ENCODE assay signal across 8 mouse cellular contexts in the genomic region with DNA sequence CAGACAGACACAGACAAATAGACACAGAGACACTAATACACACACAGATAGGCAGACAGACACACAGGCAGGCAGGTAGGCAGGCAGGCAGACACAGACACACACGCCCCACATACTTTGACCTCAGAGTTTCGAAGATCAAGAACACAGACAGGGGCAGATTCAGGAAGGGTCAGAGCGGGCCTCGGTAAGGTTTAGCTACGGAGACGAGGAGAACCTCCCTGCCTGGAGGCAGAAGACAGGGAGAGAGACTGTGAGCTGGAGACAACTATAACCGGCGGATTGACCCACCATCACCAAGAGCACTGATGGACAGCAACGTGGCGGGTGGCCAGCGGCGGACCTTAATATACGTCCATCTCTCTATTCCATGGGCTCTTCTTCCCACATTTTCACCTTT. TPM values are rescaled to one million over a fixed set of nuclear protein-coding genes. Genes with fewer than 3 reads are reported as not detected.
A peak's percentile ranks its signal among the peaks of the same experiment; 100 is the strongest.
DNase-seq lines count a peak whose midpoint lies in the region; ATAC-seq and TF ChIP-seq lines count a peak whose summit lies in the region.
"Had no signal": no experiment of that assay in that cellular context is flagged by ENCODE, and none has a peak within 500 bp of the region (broad histone marks: within the 10 kb centered on the region; RNA-seq: fewer than 3 reads in every experiment).

No protein-coding gene starts in this region.

- TF ChIP-seq EP300 in liver, embryonic 14.5 days (IDR thresholded peaks at IDR 0.05; ENCODE audit: low read depth), result no peak

- intact Hi-C loops in left cerebral cortex, postnatal 14 days (cut with DNase I), result no loop called here

- H3K9ac ChIP-seq in liver, embryonic 14.5 days (replicated peaks), result no peak overlapping the region

- TF ChIP-seq POLR2A in testis, adult 2 months (IDR thresholded peaks at IDR 0.05; ENCODE audit: control insufficient read depth, low read depth, low read length), result no peak

- peak overlapping the region; percentile 30; the same call in 1 of the 2 replicates for H3K27ac ChIP-seq in testis, adult 2 months (ENCODE audit: control insufficient read depth, insufficient read depth, low read depth, low read length)
- peak overlapping the region; percentile 87 for H3K27ac ChIP-seq in hindbrain, embryonic 10.5 days
- H3K27ac ChIP-seq in liver, embryonic 14.5 days, result no peak overlapping the region
- H3K27ac ChIP-seq: macrophage had no signal

- no peaks in the 10 kb centered on the region for H3K27me3 ChIP-seq in testis, adult 2 months (ENCODE audit: control insufficient read depth, insufficient read depth, low read length)
- peaks cover 60% of the 10 kb centered on the region for H3K27me3 ChIP-seq in hindbrain, embryonic 10.5 days (ENCODE audit: insufficient read depth, poor library complexity, severe bottlenecking)
- H3K27me3 ChIP-seq in liver, embryonic 14.5 days (ENCODE audit: control insufficient read depth, insufficient read depth, low read length), result peaks cover 42% of the 10 kb centered on the region

- H3K36me3 ChIP-seq in testis, adult 2 months (ENCODE audit: control insufficient read depth, insufficient read depth, low read length), result no peaks in the 10 kb centered on the region
- no peaks in the 10 kb centered on the region for H3K36me3 ChIP-seq in hindbrain, embryonic 10.5 days
- H3K36me3 ChIP-seq in liver, embryonic 14.5 days (replicated peaks; ENCODE audit: control insufficient read depth, insufficient read depth, low read depth), result no peaks in the 10 kb centered on the region

- no peak for TF ChIP-seq CTCF in testis, adult 2 months (IDR thresholded peaks at IDR 0.05; ENCODE audit: control insufficient read depth, insufficient read depth, insufficient replicate concordance, low read depth, low read length)
- TF ChIP-seq CTCF in liver, embryonic 14.5 days (IDR thresholded peaks at IDR 0.05; ENCODE audit: low read depth), result no peak

- peaks cover 27% of the 10 kb centered on the region for H3K4me1 ChIP-seq in testis, adult 2 months (ENCODE audit: control insufficient read depth, insufficient read depth, low read length)
- peaks cover 56% of the 10 kb centered on the region for H3K4me1 ChIP-seq in hindbrain, embryonic 10.5 days (replicated peaks)
- peaks cover 0 to 11% of the 10 kb centered on the region in 2 experiments; a peak in 2 of 4 replicates for H3K4me1 ChIP-seq in liver, embryonic 14.5 days (replicated peaks; ENCODE audit: control insufficient read depth in 2 of 2, insufficient read depth in 2 of 2, low read length in 1 of 2)

- peak; percentile 10; the same call in 1 of the 2 replicates for ATAC-seq in liver, embryonic 14.5 days (ENCODE audit: insufficient read depth)

- peak overlapping the region; percentile 55 for H3K4me2 ChIP-seq in liver, embryonic 14.5 days (ENCODE audit: low read depth)

- no peak for DNase-seq in testis, postnatal 14 days (ENCODE audit: low spot score)
- DNase-seq in hindbrain, embryonic 10.5 days (ENCODE audit: low spot score), result no peak
- DNase-seq in liver, embryonic 14.5 days (ENCODE audit: low read depth in 3 of 3, low spot score in 3 of 3), result no peak
- no peak for DNase-seq in left cerebral cortex, postnatal 14 days (ENCODE audit: low spot score in 2 of 2)
- no peak for DNase-seq in adrenal gland, adult (ENCODE audit: inconsistent age in 2 of 2, low spot score in 1 of 2)
- no peak for DNase-seq in adrenal gland, postnatal 25 days

- 3% methylated on average over 13 of the region's 13 CpGs for WGBS in hindbrain, embryonic 10.5 days
- WGBS in liver, embryonic 14.5 days (ENCODE audit: insufficient replicate concordance), result 9% methylated on average over 13 of the region's 13 CpGs

- peak overlapping the region; percentile 10 for H3K4me3 ChIP-seq in testis, adult 2 months (ENCODE audit: control insufficient read depth, low read depth, low read length)
- peak overlapping the region; percentile 49 for H3K4me3 ChIP-seq in hindbrain, embryonic 10.5 days
- H3K4me3 ChIP-seq in liver, embryonic 14.5 days (ENCODE audit: insufficient read depth in 1 of 2, low read depth in 2 of 2, low read length in 2 of 2), result peak overlapping the region; percentile 1 to 37; a peak in 3 of 4 replicates

- H3K9me3 ChIP-seq in hindbrain, embryonic 10.5 days, result 0 out of 2 replicates have a peak, but pooled peaks cover 3% of the 10 kb centered on the region
- H3K9me3 ChIP-seq in liver, embryonic 14.5 days (ENCODE audit: control insufficient read depth, low read length), result no peaks in the 10 kb centered on the region

RNA-seq across cellular contexts. Expression of gene Foxp4, which starts 50.1 kb away (rescaled TPM):
- polyA plus RNA-seq in testis, adult 2 months (2012; rRNA removed), result 7.6 and 7.8 TPM in 2 replicates
- 25.1 and 29.4 TPM in 2 replicates for polyA plus RNA-seq in hindbrain, embryonic 10.5 days (2016; fragmentation: Nextera tagmentation; extraction: Ambion mirVana)
- 9.4 and 10.1 TPM in 2 replicates for polyA plus RNA-seq in liver, embryonic 14.5 days (2012; rRNA removed)
- 3.5 and 4.7 TPM in 2 replicates for polyA plus RNA-seq in liver, embryonic 14.5 days (2014; fragmentation: Nextera tagmentation; extraction: Ambion mirVana)
- total RNA-seq in left cerebral cortex, postnatal 14 days (2021), result 10 to 100 TPM; 43.1 to 55.1 TPM
- total RNA-seq in adrenal gland, postnatal 25 days (2021), result 25.1 and 33.4 TPM in 2 replicates
